Mouse (Mus musculus): ENCODE data around the gene 1110051M20Rik. TPM values are rescaled to one million over a fixed set of nuclear protein-coding genes. Genes with fewer than 3 reads are reported as not detected.

Gene 1110051M20Rik
- polyA plus RNA-seq, 1 experiment = 10.3 TPM

GRCm38 (mm10) chr2:91394078-91394477 lies 50.4 kb downstream of the 1110051M20Rik start:
- Histone ChIP-seq H3K27me3 (ENCODE audit: control insufficient read depth, insufficient read depth, low read length) (no peaks in the 10 kb centered on the region), H3K4me3 (ENCODE audit: control insufficient read depth, insufficient read depth, low read length) (no peak overlapping the region), H3K27ac (ENCODE audit: control insufficient read depth, insufficient read depth, low read length) (no peak overlapping the region), H3K4me1 (replicated peaks; ENCODE audit: control insufficient read depth, insufficient read depth, low read length) (no peaks in the 10 kb centered on the region), H3K36me3 (ENCODE audit: control insufficient read depth, insufficient read depth, low read length) (no peaks in the 10 kb centered on the region)
- WGBS = 91% methylated on average over 4 of the region's 4 CpGs
- TF ChIP-seq POLR2A (IDR thresholded peaks at IDR 0.05; ENCODE audit: control insufficient read depth, extremely low read depth, insufficient read depth, low read length, poor library complexity) = no peak
- no peak for TF ChIP-seq CTCF (IDR thresholded peaks at IDR 0.05; ENCODE audit: borderline replicate concordance, control insufficient read depth, extremely low read depth, insufficient read depth, low read length, poor library complexity)
- no peak for DNase-seq

DNA sequence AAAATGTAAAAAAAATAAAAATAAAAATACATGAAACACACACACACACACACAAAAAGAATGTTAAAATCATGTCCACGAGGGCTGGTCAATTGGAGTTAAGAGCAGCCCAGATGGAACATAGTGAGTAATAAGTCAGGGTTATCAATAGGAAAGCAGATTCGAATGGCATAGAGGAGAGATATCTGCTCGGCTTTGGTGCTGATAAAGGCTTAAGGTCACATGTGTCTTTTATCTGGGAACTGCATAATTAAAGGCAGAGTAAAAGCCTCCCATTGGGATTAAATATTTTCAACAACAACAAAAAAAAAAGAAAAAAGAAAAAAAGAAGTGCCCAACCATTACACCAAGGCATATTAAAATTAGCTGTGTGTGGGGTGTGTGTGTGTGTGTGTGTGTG lies 55.8 kb downstream of the 1110051M20Rik start:
- H3K27me3 ChIP-seq (ENCODE audit: control insufficient read depth, insufficient read depth, low read length) = no peaks in the 10 kb centered on the region
- no peak for TF ChIP-seq CTCF (IDR thresholded peaks at IDR 0.05; ENCODE audit: borderline replicate concordance, control insufficient read depth, extremely low read depth, insufficient read depth, low read length, poor library complexity)
- no peak for TF ChIP-seq POLR2A (IDR thresholded peaks at IDR 0.05; ENCODE audit: control insufficient read depth, extremely low read depth, insufficient read depth, low read length, poor library complexity)
- no peak overlapping the region for H3K27ac ChIP-seq (ENCODE audit: control insufficient read depth, insufficient read depth, low read length)
- H3K4me3 ChIP-seq (ENCODE audit: control insufficient read depth, insufficient read depth, low read length) = no peak overlapping the region
- H3K4me1 ChIP-seq (replicated peaks; ENCODE audit: control insufficient read depth, insufficient read depth, low read length) = no peaks in the 10 kb centered on the region
- 90% methylated on average over 3 of the region's 3 CpGs for WGBS
- DNase-seq = no peak
- H3K36me3 ChIP-seq (ENCODE audit: control insufficient read depth, insufficient read depth, low read length) = no peaks in the 10 kb centered on the region

DNA sequence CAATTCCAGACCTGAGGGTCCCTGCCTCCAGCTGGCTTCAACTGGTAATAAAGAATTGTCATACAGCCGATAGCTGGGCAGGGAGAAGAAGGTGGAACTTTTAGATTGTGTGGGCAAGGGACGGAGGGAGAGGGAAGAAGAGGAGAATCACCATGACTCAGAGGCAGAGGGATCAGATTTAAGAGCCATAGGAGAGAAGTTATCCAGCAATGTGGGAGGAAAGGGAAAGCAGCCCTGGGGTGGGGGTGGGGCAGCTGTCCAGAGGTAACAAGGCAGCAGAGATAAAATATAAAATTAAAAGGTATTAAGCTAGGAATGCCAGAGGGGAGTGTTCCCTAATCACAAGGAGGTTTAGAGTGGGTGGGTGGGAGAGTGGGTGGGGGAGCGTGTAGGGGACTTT lies 56.2 kb downstream of the 1110051M20Rik start:
- Histone ChIP-seq H3K36me3 (ENCODE audit: control insufficient read depth, insufficient read depth, low read length) (no peaks in the 10 kb centered on the region), H3K4me3 (ENCODE audit: control insufficient read depth, insufficient read depth, low read length) (no peak overlapping the region), H3K27me3 (ENCODE audit: control insufficient read depth, insufficient read depth, low read length) (no peaks in the 10 kb centered on the region), H3K4me1 (replicated peaks; ENCODE audit: control insufficient read depth, insufficient read depth, low read length) (no peaks in the 10 kb centered on the region), H3K27ac (ENCODE audit: control insufficient read depth, insufficient read depth, low read length) (no peak overlapping the region)
- no peak for DNase-seq
- 93% methylated on average over 3 of the region's 3 CpGs for WGBS
- TF ChIP-seq POLR2A (IDR thresholded peaks at IDR 0.05; ENCODE audit: control insufficient read depth, extremely low read depth, insufficient read depth, low read length, poor library complexity) = no peak
- no peak for TF ChIP-seq CTCF (IDR thresholded peaks at IDR 0.05; ENCODE audit: borderline replicate concordance, control insufficient read depth, extremely low read depth, insufficient read depth, low read length, poor library complexity)

- 90% methylated on average over 6 of the region's 6 CpGs for WGBS
- Histone ChIP-seq H3K27ac (ENCODE audit: control insufficient read depth, insufficient read depth, low read length) (no peak overlapping the region), H3K4me1 (replicated peaks; ENCODE audit: control insufficient read depth, insufficient read depth, low read length) (no peaks in the 10 kb centered on the region), H3K36me3 (ENCODE audit: control insufficient read depth, insufficient read depth, low read length) (no peaks in the 10 kb centered on the region), H3K27me3 (ENCODE audit: control insufficient read depth, insufficient read depth, low read length) (no peaks in the 10 kb centered on the region), H3K4me3 (ENCODE audit: control insufficient read depth, insufficient read depth, low read length) (no peak overlapping the region)
- no peak for TF ChIP-seq POLR2A (IDR thresholded peaks at IDR 0.05; ENCODE audit: control insufficient read depth, extremely low read depth, insufficient read depth, low read length, poor library complexity)
- no peak for TF ChIP-seq CTCF (IDR thresholded peaks at IDR 0.05; ENCODE audit: borderline replicate concordance, control insufficient read depth, extremely low read depth, insufficient read depth, low read length, poor library complexity)
- no peak for DNase-seq
These were observed 57.1 kb downstream of the 1110051M20Rik start for GRCm38 (mm10) chr2:91387287-91387958.

- no peak for DNase-seq
- Histone ChIP-seq H3K36me3 (ENCODE audit: control insufficient read depth, insufficient read depth, low read length) (no peaks in the 10 kb centered on the region), H3K27ac (ENCODE audit: control insufficient read depth, insufficient read depth, low read length) (no peak overlapping the region), H3K4me1 (replicated peaks; ENCODE audit: control insufficient read depth, insufficient read depth, low read length) (no peaks in the 10 kb centered on the region), H3K27me3 (ENCODE audit: control insufficient read depth, insufficient read depth, low read length) (no peaks in the 10 kb centered on the region), H3K4me3 (ENCODE audit: control insufficient read depth, insufficient read depth, low read length) (no peak overlapping the region)
- WGBS = 84% methylated on average over 5 of the region's 5 CpGs
- TF ChIP-seq POLR2A (IDR thresholded peaks at IDR 0.05; ENCODE audit: control insufficient read depth, extremely low read depth, insufficient read depth, low read length, poor library complexity) (no peak), CTCF (IDR thresholded peaks at IDR 0.05; ENCODE audit: borderline replicate concordance, control insufficient read depth, extremely low read depth, insufficient read depth, low read length, poor library complexity) (no peak)
These were observed 57.8 kb downstream of the 1110051M20Rik start for GRCm38 (mm10) chr2:91386547-91387286.

- Histone ChIP-seq H3K4me1 (replicated peaks; ENCODE audit: control insufficient read depth, insufficient read depth, low read length) (no peaks in the 10 kb centered on the region), H3K27ac (ENCODE audit: control insufficient read depth, insufficient read depth, low read length) (no peak overlapping the region), H3K4me3 (ENCODE audit: control insufficient read depth, insufficient read depth, low read length) (no peak overlapping the region), H3K36me3 (ENCODE audit: control insufficient read depth, insufficient read depth, low read length) (no peaks in the 10 kb centered on the region), H3K27me3 (ENCODE audit: control insufficient read depth, insufficient read depth, low read length) (no peaks in the 10 kb centered on the region)
- TF ChIP-seq CTCF (IDR thresholded peaks at IDR 0.05; ENCODE audit: borderline replicate concordance, control insufficient read depth, extremely low read depth, insufficient read depth, low read length, poor library complexity) = no peak
- TF ChIP-seq POLR2A (IDR thresholded peaks at IDR 0.05; ENCODE audit: control insufficient read depth, extremely low read depth, insufficient read depth, low read length, poor library complexity) = no peak
- WGBS = 94% methylated on average over 6 of the region's 6 CpGs
- DNase-seq = no peak
These were observed 61.2 kb downstream of the 1110051M20Rik start for GRCm38 (mm10) chr2:91383294-91383693.
